Mouse (Mus musculus) midbrain, postnatal 0 days (tissue): ENCODE data around the gene Rpl27a. TPM values are rescaled to one million over a fixed set of nuclear protein-coding genes. Genes with fewer than 3 reads are reported as not detected.

Experiments
- ATAC-seq: fragments of 200-750 bp; cut with Nextera tagmentation; 2 replicates; pipeline ENCODE4 v1.8.0; 2017; ENCODE audit warnings: moderate number of reproducible peaks, mild to moderate bottlenecking, moderate TSS enrichment, moderate library complexity; ENCODE audit not compliant: low FRiP score
- DNase-seq: peaks from one replicate; pipeline ENCODE4 v3.0.0-alpha.2; 2015; ENCODE audit warnings: low spot score
- H3K27ac ChIP-seq: fragments of 300-500 bp; sonication (generic); 2 replicates; pipeline ENCODE4 v1.5.1; 2014; ENCODE audit warnings: low read depth, mild to moderate bottlenecking, low read length, mixed read lengths
- H3K27me3 ChIP-seq: fragments of 300-500 bp; sonication (generic); 2 replicates; pipeline ENCODE4 v1.6.1; 2014; ENCODE audit warnings: low read length, control low read depth, mixed read lengths; ENCODE audit not compliant: insufficient read depth
- H3K36me3 ChIP-seq: fragments of 300-500 bp; sonication (generic); 2 replicates; pipeline ENCODE4 v1.6.1; 2014; ENCODE audit warnings: low read length, control low read depth, mixed read lengths; ENCODE audit not compliant: insufficient read depth
- H3K4me1 ChIP-seq: fragments of 300-500 bp; sonication (generic); 2 replicates; pipeline ENCODE4 v1.6.1; 2014; ENCODE audit warnings: mild to moderate bottlenecking, control low read depth, antibody characterized with exemption, low read length, mixed read lengths; ENCODE audit not compliant: insufficient read depth
- H3K4me2 ChIP-seq: fragments of 300-500 bp; sonication (generic); 2 replicates; pipeline ENCODE4 v1.6.1; 2014; ENCODE audit warnings: low read depth, mild to moderate bottlenecking, low read length, mixed read lengths; ENCODE audit not compliant: poor library complexity, severe bottlenecking
- H3K4me3 ChIP-seq: fragments of 300-500 bp; sonication (generic); 2 replicates; pipeline ENCODE4 v1.5.1; 2014; ENCODE audit warnings: low read depth, mild to moderate bottlenecking, low read length, moderate library complexity
- H3K9ac ChIP-seq: fragments of 300-500 bp; sonication (generic); replicated peaks from 2 replicates; pipeline ENCODE4 v1.6.1; 2014; ENCODE audit warnings: mild to moderate bottlenecking, low read length, moderate library complexity, mixed read lengths; ENCODE audit not compliant: poor library complexity, severe bottlenecking
- H3K9me3 ChIP-seq: fragments of 300-500 bp; sonication (generic); 2 replicates; pipeline ENCODE4 v1.6.1; 2016; ENCODE audit warnings: low read length, control low read depth
- CTCF ChIP-seq: IDR thresholded peaks from 2 replicates; pipeline ENCODE4 v1.5.1; 2016; ENCODE audit warnings: antibody characterized with exemption, mild to moderate bottlenecking
- WGBS: fragments of 180-500 bp; shearing (Covaris S2); extraction: QIAGEN DNeasy Blood & Tissue Kit; methylation state at CpG from one replicate; pipeline ENCODE4 v1.1.7; 2014; 5-methylcytosine and 5-hydroxymethylcytosine counted together
- polyA plus RNA-seq: library from polyadenylated mRNA; unstranded; fragments of >200 nt; fragmentation: Nextera tagmentation; extraction: Ambion mirVana; gene quantifications from 2 replicates; pipeline ENCODE4 v1.2.1, GENCODE M21; 2015
- total RNA-seq: library from RNA; depleted of rRNA; stranded (reverse); fragments of >200 nt; gene quantifications from 2 replicates; pipeline ENCODE4 v1.2.3, GENCODE M21; 2014; rRNA removed

Gene Rpl27a
- 407 and 426 TPM in 2 replicates for total RNA-seq
- polyA plus RNA-seq, result 84.7 and 92.9 TPM in 2 replicates

GRCm38 (mm10) chr7:109518838-109519696 is at the start of gene Rpl27a:
TSS of gene Rpl27a (plus strand) at chr7:109519147.
- H3K4me2 ChIP-seq, result peak within 1 kb of the TSS; percentile 89
- ATAC-seq (peak; percentile 97), DNase-seq (peak; percentile 98)
- peaks cover 25% of the 10 kb centered on the region for H3K36me3 ChIP-seq
- no peaks in the 10 kb centered on the region for H3K27me3 ChIP-seq
- H3K4me1 ChIP-seq, result 0 out of 2 replicates have a peak, but pooled peaks cover 7% of the 10 kb centered on the region
- peak within 1 kb of the TSS; percentile 91 for H3K27ac ChIP-seq
- peak within 1 kb of the TSS; percentile 94 for H3K4me3 ChIP-seq
- WGBS, result under 1% methylated on average over 67 of the region's 72 CpGs
- H3K9me3 ChIP-seq, result no peaks in the 10 kb centered on the region
- TF ChIP-seq CTCF, result peak; percentile 34
- peak within 1 kb of the TSS; percentile 96 for H3K9ac ChIP-seq

GRCm38 (mm10) chr7:109470700-109471099 is 48.2 kb upstream of the Rpl27a start:
- TF ChIP-seq CTCF, result no peak
- Histone ChIP-seq H3K27me3 (no peaks in the 10 kb centered on the region), H3K9ac (no peak overlapping the region), H3K36me3 (peaks cover 8% of the 10 kb centered on the region; the same call in 1 of the 2 replicates), H3K27ac (no peak overlapping the region), H3K4me2 (no peak overlapping the region), H3K4me1 (no peaks in the 10 kb centered on the region), H3K4me3 (no peak overlapping the region), H3K9me3 (no peaks in the 10 kb centered on the region)
- WGBS, result 66% methylated on average over 4 of the region's 4 CpGs
- DNase-seq (no peak), ATAC-seq (no peak)

DNA sequence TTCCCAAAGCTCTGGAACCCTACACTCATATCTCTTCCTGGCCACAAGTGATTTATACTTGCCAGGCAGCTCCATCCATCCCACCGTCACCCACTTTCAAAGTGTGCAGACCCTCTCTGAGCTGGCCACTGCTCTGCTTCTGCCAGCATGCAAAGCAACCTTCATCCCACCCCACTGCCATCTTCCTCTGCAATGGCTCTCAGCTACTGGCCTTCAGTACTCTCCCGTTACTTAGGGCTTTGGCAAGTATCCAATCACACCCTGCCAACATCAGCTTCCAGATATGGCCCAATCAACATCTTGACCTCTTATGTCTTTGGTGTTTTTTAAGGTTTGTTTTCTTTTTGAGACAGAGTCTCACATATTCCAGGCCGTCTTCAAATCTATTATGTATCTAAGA is 41.0 kb upstream of the Rpl27a start:
- no peak for ATAC-seq
- 85% methylated on average over 3 of the region's 3 CpGs for WGBS
- Histone ChIP-seq H3K36me3 (peaks cover 5% of the 10 kb centered on the region), H3K27me3 (no peaks in the 10 kb centered on the region), H3K9ac (no peak overlapping the region), H3K4me3 (no peak overlapping the region), H3K4me2 (no peak overlapping the region), H3K27ac (no peak overlapping the region), H3K9me3 (no peaks in the 10 kb centered on the region), H3K4me1 (no peaks in the 10 kb centered on the region; the same call in 1 of the 2 replicates)
- TF ChIP-seq CTCF, result no peak
- DNase-seq, result no peak

GRCm38 (mm10) chr7:109480765-109481197 is 38.2 kb upstream of the Rpl27a start:
- Histone ChIP-seq H3K4me3 (no peak overlapping the region), H3K9me3 (no peaks in the 10 kb centered on the region), H3K36me3 (no peaks in the 10 kb centered on the region; the same call in none of the 2 replicates), H3K4me1 (no peaks in the 10 kb centered on the region; the same call in 1 of the 2 replicates), H3K27me3 (no peaks in the 10 kb centered on the region), H3K27ac (0 out of 2 replicates have a peak overlapping the region, but pooled peaks have one; percentile 12), H3K9ac (no peak overlapping the region; the same call in 1 of the 2 replicates), H3K4me2 (no peak overlapping the region)
- DNase-seq (peak; percentile 68), ATAC-seq (no peak)
- TF ChIP-seq CTCF, result peak; percentile 52
- WGBS, result 26% methylated on average over 7 of the region's 7 CpGs

DNA sequence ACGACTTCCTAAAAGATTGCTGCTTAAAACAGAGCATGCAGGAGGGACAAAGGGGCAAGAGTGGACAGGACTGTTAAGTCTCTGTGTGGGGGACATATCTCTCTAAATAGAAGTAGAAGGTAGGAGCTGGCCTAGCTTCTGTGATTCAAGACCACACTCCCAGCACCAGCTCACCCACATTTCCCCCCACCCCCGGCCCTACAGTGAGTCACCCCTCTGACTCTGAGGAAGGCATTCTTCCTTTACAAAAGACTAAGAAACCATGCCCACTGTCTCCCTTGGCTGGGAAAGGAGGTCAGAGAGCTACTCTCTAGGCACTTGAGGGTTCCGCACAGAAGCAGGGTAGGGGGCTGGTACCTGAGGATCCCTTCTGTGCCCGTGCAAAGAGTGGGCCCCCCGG is 34.7 kb upstream of the Rpl27a start:
- DNase-seq, result no peak
- TF ChIP-seq CTCF, result no peak
- ATAC-seq, result no peak
- no peak overlapping the region for H3K4me2 ChIP-seq
- H3K9ac ChIP-seq, result no peak overlapping the region
- no peak overlapping the region for H3K4me3 ChIP-seq
- no peaks in the 10 kb centered on the region for H3K9me3 ChIP-seq
- no peak overlapping the region for H3K27ac ChIP-seq
- 66% methylated on average over 5 of the region's 5 CpGs for WGBS
- H3K27me3 ChIP-seq, result no peaks in the 10 kb centered on the region
- H3K4me1 ChIP-seq, result no peaks in the 10 kb centered on the region; the same call in 1 of the 2 replicates
- H3K36me3 ChIP-seq, result no peaks in the 10 kb centered on the region; the same call in none of the 2 replicates
